Mouse (Mus musculus): ENCODE data around the gene Plxna1. TPM values are rescaled to one million over a fixed set of nuclear protein-coding genes. Genes with fewer than 3 reads are reported as not detected.

Gene Plxna1
- total and polyA plus RNA-seq, 3 experiments, result 7.2 to 25.8 TPM; not detected in 1

DNA sequence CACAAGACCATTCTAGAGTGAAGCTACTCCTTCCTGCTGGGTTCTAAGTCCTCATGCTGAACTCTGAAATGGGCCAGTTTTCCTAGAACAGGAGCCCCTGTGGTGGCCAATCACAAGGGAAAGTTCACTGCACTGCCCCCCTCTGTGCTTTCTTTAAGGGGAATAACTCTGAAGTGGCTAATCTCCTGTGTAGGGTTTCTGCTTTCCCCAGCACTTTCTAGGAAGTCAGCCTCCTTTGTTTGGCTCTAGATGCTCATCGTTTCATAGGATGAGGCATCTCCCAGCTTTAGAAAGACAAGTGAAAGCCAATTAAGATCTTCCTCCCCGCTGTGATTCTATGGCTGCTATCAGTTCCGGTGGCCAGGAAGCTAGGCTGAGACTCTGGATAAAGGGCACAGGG, 18.3 kb upstream of the Plxna1 start:
- no peaks in the 10 kb centered on the region for H3K9me3 ChIP-seq (replicated peaks; ENCODE audit: insufficient read depth, low read length)
- H3K4me3 ChIP-seq (ENCODE audit: control insufficient read depth in 1 of 2, insufficient read depth in 1 of 2, low read depth in 2 of 2, low read length in 2 of 2), result no peak overlapping the region
- no peak overlapping the region for H3K9ac ChIP-seq (ENCODE audit: control insufficient read depth, low read depth, low read length, poor library complexity, severe bottlenecking)
- no peak overlapping the region for H3K27ac ChIP-seq (ENCODE audit: control insufficient read depth, low read depth, low read length)
- no peaks in the 10 kb centered on the region for H3K36me3 ChIP-seq (ENCODE audit: control insufficient read depth in 1 of 2, insufficient read depth in 2 of 2, low read length in 2 of 2)
- no peak for DNase-seq (ENCODE audit: low read depth, low spot score)
- TF ChIP-seq CTCF (IDR thresholded peaks at IDR 0.05 in 2 of 3, conservative IDR thresholded peaks at IDR 0.05 in 1 of 3; ENCODE audit: control insufficient read depth in 1 of 3, insufficient read depth in 1 of 3, low read depth in 2 of 3, low read length in 3 of 3, poor library complexity in 1 of 3, severe bottlenecking in 1 of 3) (no peak), ELF1 (IDR thresholded peaks at IDR 0.05; ENCODE audit: low read depth, low read length) (no peak), MAFK (IDR thresholded peaks at IDR 0.05; ENCODE audit: borderline replicate concordance, low read depth, low read length) (no peak), MAX (IDR thresholded peaks at IDR 0.05; ENCODE audit: low read length) (no peak), MEF2A (IDR thresholded peaks at IDR 0.05; ENCODE audit: extremely low read depth, insufficient replicate concordance, low read depth, low read length, poor library complexity, severe bottlenecking) (no peak), UBTF (IDR thresholded peaks at IDR 0.05; ENCODE audit: borderline replicate concordance, insufficient read depth, low read depth, low read length) (no peak), ZC3H11A (IDR thresholded peaks at IDR 0.05; ENCODE audit: low read depth, low read length) (no peak), MXI1 (IDR thresholded peaks at IDR 0.05; ENCODE audit: low read depth, low read length) (no peak), RAD21 (IDR thresholded peaks at IDR 0.05; ENCODE audit: low read depth, low read length) (no peak), GABPA (IDR thresholded peaks at IDR 0.05; ENCODE audit: low read depth, low read length) (no peak), SIN3A (IDR thresholded peaks at IDR 0.05; ENCODE audit: low read length) (no peak)
- no peaks in the 10 kb centered on the region for H3K79me2 ChIP-seq (ENCODE audit: control insufficient read depth, insufficient read depth, low read length, poor library complexity)
- 0 out of 4 replicates have a peak, but pooled peaks cover 0 to 3% of the 10 kb centered on the region in 2 experiments for H3K4me1 ChIP-seq (ENCODE audit: control insufficient read depth in 1 of 2, insufficient read depth in 2 of 2, low read length in 2 of 2)
- no peaks in the 10 kb centered on the region for H3K27me3 ChIP-seq (ENCODE audit: control insufficient read depth in 1 of 2, insufficient read depth in 2 of 2, low read length in 2 of 2)

DNA sequence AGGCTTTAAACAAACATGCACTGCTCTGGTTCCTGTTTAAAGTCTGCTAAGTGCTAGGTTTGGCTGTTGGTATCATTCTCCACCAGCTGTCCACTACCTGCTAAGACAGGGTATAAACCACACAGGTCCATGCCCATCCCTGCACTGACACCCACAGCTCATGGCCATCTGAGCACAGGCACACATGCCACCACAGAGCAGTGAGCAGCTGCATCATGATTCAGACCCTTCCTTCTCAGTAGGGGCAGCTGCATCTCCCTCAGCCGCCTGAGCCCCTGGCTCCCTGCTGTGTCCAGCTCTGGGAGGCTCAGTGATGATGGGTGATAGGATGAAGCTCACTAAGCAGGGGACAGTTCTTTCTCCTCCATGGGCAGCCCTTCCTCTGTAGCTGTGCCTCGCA, 15.8 kb upstream of the Plxna1 start:
- no peaks in the 10 kb centered on the region for H3K79me2 ChIP-seq (ENCODE audit: control insufficient read depth, insufficient read depth, low read length, poor library complexity)
- H3K4me3 ChIP-seq (ENCODE audit: control insufficient read depth in 1 of 2, insufficient read depth in 1 of 2, low read depth in 2 of 2, low read length in 2 of 2), result no peak overlapping the region
- H3K4me1 ChIP-seq (ENCODE audit: control insufficient read depth in 1 of 2, insufficient read depth in 2 of 2, low read length in 2 of 2), result 0 out of 4 replicates have a peak, but pooled peaks cover 0 to 3% of the 10 kb centered on the region in 2 experiments
- H3K27me3 ChIP-seq (ENCODE audit: control insufficient read depth in 1 of 2, insufficient read depth in 2 of 2, low read length in 2 of 2), result no peaks in the 10 kb centered on the region
- no peak overlapping the region for H3K27ac ChIP-seq (ENCODE audit: control insufficient read depth, low read depth, low read length)
- TF ChIP-seq JUND (IDR thresholded peaks at IDR 0.05; ENCODE audit: low read depth, low read length), result no peak
- TF ChIP-seq KAT2A (conservative IDR thresholded peaks at IDR 0.05; ENCODE audit: low read depth, low read length), result no peak
- no peak for TF ChIP-seq UBTF (IDR thresholded peaks at IDR 0.05; ENCODE audit: borderline replicate concordance, insufficient read depth, low read depth, low read length)
- no peak for TF ChIP-seq ZMIZ1 (IDR thresholded peaks at IDR 0.05; ENCODE audit: low read depth, low read length)
- TF ChIP-seq GABPA (IDR thresholded peaks at IDR 0.05; ENCODE audit: low read depth, low read length), result no peak
- TF ChIP-seq ETS1 (IDR thresholded peaks at IDR 0.05; ENCODE audit: low read depth, low read length), result no peak
- no peak for TF ChIP-seq ZC3H11A (IDR thresholded peaks at IDR 0.05; ENCODE audit: low read depth, low read length)
- no peak for TF ChIP-seq SMC3 (IDR thresholded peaks at IDR 0.05; ENCODE audit: low read depth, low read length)
- no peak for TF ChIP-seq BHLHE40 (IDR thresholded peaks at IDR 0.05; ENCODE audit: borderline replicate concordance, low read depth, low read length)
- no peak for TF ChIP-seq MEF2A (IDR thresholded peaks at IDR 0.05; ENCODE audit: extremely low read depth, insufficient replicate concordance, low read depth, low read length, poor library complexity, severe bottlenecking)
- TF ChIP-seq MYC (IDR thresholded peaks at IDR 0.05; ENCODE audit: low read depth, low read length), result no peak
- no peak for TF ChIP-seq NELFE (IDR thresholded peaks at IDR 0.05; ENCODE audit: low read depth, low read length)
- DNase-seq (ENCODE audit: low read depth, low spot score), result no peak
- no peak overlapping the region for H3K9ac ChIP-seq (ENCODE audit: control insufficient read depth, low read depth, low read length, poor library complexity, severe bottlenecking)
- no peaks in the 10 kb centered on the region for H3K36me3 ChIP-seq (ENCODE audit: control insufficient read depth in 1 of 2, insufficient read depth in 2 of 2, low read length in 2 of 2)
- no peaks in the 10 kb centered on the region for H3K9me3 ChIP-seq (replicated peaks; ENCODE audit: insufficient read depth, low read length)

All from MEL (cell line).